Mouse (Mus musculus): ENCODE measurements around the gene Smg1.
"Not testable (repeated sequence)": the region's sequence is repeated elsewhere in the genome, so short reads cannot be mapped to it uniquely, and the experiment has no call there.

Smg1 gene

GRCm38 (mm10) chr7:118249563-118249962, 6.1 kb upstream of the Smg1 start:
- no peak for DNase-seq (ENCODE audit: low spot score)

GRCm38 (mm10) chr7:118248069-118248468, 4.6 kb upstream of the Smg1 start:
- peak; percentile 62 for DNase-seq (ENCODE audit: low spot score)

- DNase-seq (ENCODE audit: low spot score), result no peak
Measured at GRCm38 (mm10) chr7:118245260-118245659, 1.8 kb upstream of the Smg1 start.

- DNase-seq (ENCODE audit: low spot score), result no peak
Measured at GRCm38 (mm10) chr7:118242911-118243412, 508 bp downstream of the Smg1 start.

GRCm38 (mm10) chr7:118242309-118242708, 1.2 kb downstream of the Smg1 start:
- DNase-seq (ENCODE audit: low spot score), result no peak

- no peak for DNase-seq (ENCODE audit: low spot score)
Measured at GRCm38 (mm10) chr7:118240402-118240801, 3.1 kb downstream of the Smg1 start.

- DNase-seq (ENCODE audit: low spot score), result no peak
Measured at GRCm38 (mm10) chr7:118239996-118240395, 3.5 kb downstream of the Smg1 start.

GRCm38 (mm10) chr7:118236949-118237348, 6.5 kb downstream of the Smg1 start:
- DNase-seq (ENCODE audit: low spot score), result no peak

GRCm38 (mm10) chr7:118234236-118234635, 9.2 kb downstream of the Smg1 start:
- DNase-seq (ENCODE audit: low spot score), result no peak

- no peak for DNase-seq (ENCODE audit: low spot score)
Measured at GRCm38 (mm10) chr7:118232613-118233012, 10.9 kb downstream of the Smg1 start.

- no peak for DNase-seq (ENCODE audit: low spot score)
Measured at GRCm38 (mm10) chr7:118219777-118220176, 23.7 kb downstream of the Smg1 start.

- DNase-seq (ENCODE audit: low spot score), result no peak
Measured at GRCm38 (mm10) chr7:118206396-118206795, 37.1 kb downstream of the Smg1 start.

GRCm38 (mm10) chr7:118195756-118196155, 47.7 kb downstream of the Smg1 start:
- no peak for DNase-seq (ENCODE audit: low spot score)

- DNase-seq (ENCODE audit: low spot score), result no peak
Measured at GRCm38 (mm10) chr7:118185878-118186277, 57.6 kb downstream of the Smg1 start.

- DNase-seq (ENCODE audit: low spot score), result no peak
Measured at GRCm38 (mm10) chr7:118184604-118185003, 58.9 kb downstream of the Smg1 start.

GRCm38 (mm10) chr7:118181123-118181522, 62.3 kb downstream of the Smg1 start:
- DNase-seq (ENCODE audit: low spot score), result no peak

- peak; percentile 33 for DNase-seq (ENCODE audit: low spot score)
Measured at GRCm38 (mm10) chr7:118179782-118180181, 63.7 kb downstream of the Smg1 start.

GRCm38 (mm10) chr7:118175821-118176355, 67.6 kb downstream of the Smg1 start:
- no peak for DNase-seq (ENCODE audit: low spot score)

GRCm38 (mm10) chr7:118170125-118170524, 73.3 kb downstream of the Smg1 start:
- DNase-seq (ENCODE audit: low spot score), result not testable (repeated sequence)

- DNase-seq (ENCODE audit: low spot score), result no peak
Measured at GRCm38 (mm10) chr7:118163006-118163405, 80.5 kb downstream of the Smg1 start.

GRCm38 (mm10) chr7:118160121-118160520, 83.3 kb downstream of the Smg1 start:
- DNase-seq (ENCODE audit: low spot score), result no peak

- no peak for DNase-seq (ENCODE audit: low spot score)
Measured at GRCm38 (mm10) chr7:118156461-118156860, 87.0 kb downstream of the Smg1 start.

- no peak for DNase-seq (ENCODE audit: low spot score)
Measured at GRCm38 (mm10) chr7:118154150-118154549, 89.3 kb downstream of the Smg1 start.

- DNase-seq (ENCODE audit: low spot score), result no peak
Measured at GRCm38 (mm10) chr7:118143602-118144001, 99.9 kb downstream of the Smg1 start.
